Mouse (Mus musculus) heart, embryonic 14.5 days (tissue): ENCODE measurements around the gene Bod1l. TPM values are rescaled to one million over a fixed set of nuclear protein-coding genes. Genes with fewer than 3 reads are reported as not detected.

Source experiments
- ATAC-seq: fragments of 200-750 bp; cut with Nextera tagmentation; 2 replicates; pipeline ENCODE4 v1.8.0; 2017; ENCODE audit warnings: low read depth, moderate TSS enrichment; ENCODE audit not compliant: insufficient number of reproducible peaks, insufficient read depth, low FRiP score
- H3K27ac ChIP-seq, 2 experiments: fragments of 200-500 bp in 1 of 2; fragments of 300-500 bp in 1 of 2; sonication (generic) in 1 of 2; replicated peaks in 1 of 2; 2 replicates each; pipeline ENCODE4 v1.5.1; 2012 to 2014; ENCODE audit warnings: low read depth in 2 of 2, low read length in 2 of 2, control low read depth in 1 of 2, mild to moderate bottlenecking in 1 of 2, mixed read lengths in 1 of 2; ENCODE audit not compliant: control insufficient read depth in 1 of 2, insufficient read depth in 1 of 2
- H3K27me3 ChIP-seq: fragments of 300-500 bp; sonication (generic); 2 replicates; pipeline ENCODE4 v1.6.1; 2014; ENCODE audit warnings: mild to moderate bottlenecking, low read length, control low read depth; ENCODE audit not compliant: control insufficient read depth, insufficient read depth
- H3K36me3 ChIP-seq: fragments of 300-500 bp; sonication (generic); 2 replicates; pipeline ENCODE4 v1.6.1; 2014; ENCODE audit warnings: mild to moderate bottlenecking, control low read depth, low read length, mixed read lengths; ENCODE audit not compliant: control insufficient read depth, insufficient read depth
- H3K4me1 ChIP-seq, 2 experiments: fragments of 200-500 bp in 1 of 2; fragments of 300-500 bp in 1 of 2; sonication (generic) in 1 of 2; 2 replicates each; pipeline ENCODE4 v1.6.1; 2012 to 2014; ENCODE audit warnings: low read length in 2 of 2, control low read depth in 1 of 2, mixed read lengths in 1 of 2; ENCODE audit not compliant: control insufficient read depth in 2 of 2, insufficient read depth in 2 of 2
- H3K4me2 ChIP-seq: fragments of 300-500 bp; sonication (generic); 2 replicates; pipeline ENCODE4 v1.6.1; 2014; ENCODE audit warnings: mild to moderate bottlenecking, low read length
- H3K4me3 ChIP-seq, 2 experiments: fragments of 200-500 bp in 1 of 2; fragments of 300-500 bp in 1 of 2; sonication (generic) in 1 of 2; 2 replicates each; pipeline ENCODE4 v1.5.1; 2012 to 2014; ENCODE audit warnings: low read length in 2 of 2, mild to moderate bottlenecking in 2 of 2, control low read depth in 1 of 2, low read depth in 1 of 2, moderate library complexity in 1 of 2; ENCODE audit not compliant: control insufficient read depth in 1 of 2, insufficient read depth in 1 of 2
- H3K9ac ChIP-seq: fragments of 300-500 bp; sonication (generic); 2 replicates; pipeline ENCODE4 v1.6.1; 2014; ENCODE audit warnings: mild to moderate bottlenecking, low read length
- H3K9me3 ChIP-seq: fragments of 300-500 bp; sonication (generic); 2 replicates; pipeline ENCODE4 v1.6.1; 2016; ENCODE audit warnings: low read length, control low read depth; ENCODE audit not compliant: control insufficient read depth
- WGBS: fragments of 180-500 bp; shearing (Covaris S2); extraction: QIAGEN DNeasy Blood & Tissue Kit; methylation state at CpG from one replicate; pipeline ENCODE4 v1.1.7; 2014; 5-methylcytosine and 5-hydroxymethylcytosine counted together
- polyA plus RNA-seq: library from polyadenylated mRNA; unstranded; fragments of >200 nt; fragmentation: Nextera tagmentation; extraction: Ambion mirVana; gene quantifications from 2 replicates; pipeline ENCODE4 v1.2.1, GENCODE M21; 2014

The Bod1l gene
- polyA plus RNA-seq, 1 experiment from 2014 or later = 16.7 TPM

- ATAC-seq = no peak
- H3K27ac ChIP-seq = no peak overlapping the region
- H3K4me1 ChIP-seq = peaks cover 2 to 15% of the 10 kb centered on the region in 2 experiments; a peak in 2 of 4 replicates
- peaks cover 48% of the 10 kb centered on the region for H3K27me3 ChIP-seq
- peak overlapping the region; percentile 28 to 48; a peak in 3 of 4 replicates for H3K4me3 ChIP-seq
- H3K4me2 ChIP-seq = peak overlapping the region; percentile 79
- H3K9me3 ChIP-seq = no peaks in the 10 kb centered on the region
- H3K36me3 ChIP-seq = no peaks in the 10 kb centered on the region
- H3K9ac ChIP-seq = no peak overlapping the region
- 6% methylated on average over 21 of the region's 21 CpGs for WGBS
These were observed 75.6 kb downstream of the Bod1l start for GRCm38 (mm10) chr5:41768382-41769040.

- H3K4me3 ChIP-seq = peak overlapping the region; percentile 28 to 48; a peak in 3 of 4 replicates
- H3K4me2 ChIP-seq = peak overlapping the region; percentile 79
- no peaks in the 10 kb centered on the region for H3K36me3 ChIP-seq
- H3K9me3 ChIP-seq = no peaks in the 10 kb centered on the region
- H3K27me3 ChIP-seq = peaks cover 58% of the 10 kb centered on the region
- no peak for ATAC-seq
- no peak overlapping the region for H3K27ac ChIP-seq
- 2% methylated on average over 33 of the region's 33 CpGs for WGBS
- H3K4me1 ChIP-seq = peaks cover 2 to 19% of the 10 kb centered on the region in 2 experiments; a peak in 2 of 4 replicates
- no peak overlapping the region for H3K9ac ChIP-seq
These were observed 76.6 kb downstream of the Bod1l start for GRCm38 (mm10) chr5:41767296-41768200.

GRCm38 (mm10) chr5:41766406-41767010 is 77.6 kb downstream of the Bod1l start:
- no peaks in the 10 kb centered on the region for H3K36me3 ChIP-seq
- WGBS = 2% methylated on average over 27 of the region's 27 CpGs
- no peak overlapping the region for H3K27ac ChIP-seq
- H3K4me3 ChIP-seq = no peak overlapping the region
- H3K9ac ChIP-seq = no peak overlapping the region
- no peaks in the 10 kb centered on the region for H3K9me3 ChIP-seq
- H3K4me1 ChIP-seq = peaks cover 3 to 19% of the 10 kb centered on the region in 2 experiments; a peak in 2 of 4 replicates
- no peak overlapping the region for H3K4me2 ChIP-seq
- H3K27me3 ChIP-seq = peaks cover 68% of the 10 kb centered on the region
- no peak for ATAC-seq

GRCm38 (mm10) chr5:41765626-41766405 is 78.3 kb downstream of the Bod1l start:
- Histone ChIP-seq H3K4me1 (peaks cover 4 to 19% of the 10 kb centered on the region in 2 experiments; a peak in 2 of 4 replicates), H3K36me3 (no peaks in the 10 kb centered on the region), H3K4me3 (no peak overlapping the region), H3K27me3 (peaks cover 75% of the 10 kb centered on the region), H3K9me3 (no peaks in the 10 kb centered on the region), H3K27ac (no peak overlapping the region), H3K9ac (no peak overlapping the region), H3K4me2 (no peak overlapping the region)
- WGBS = 4% methylated on average over 14 of the region's 14 CpGs
- no peak for ATAC-seq

- no peak within 1 kb of the TSS for H3K27ac ChIP-seq
- WGBS = under 1% methylated on average over 72 of the region's 79 CpGs
- peaks cover 91% of the 10 kb centered on the region for H3K27me3 ChIP-seq
- H3K4me1 ChIP-seq = peaks cover 4 to 19% of the 10 kb centered on the region in 2 experiments; a peak in 2 of 4 replicates
- H3K9me3 ChIP-seq = no peaks in the 10 kb centered on the region
- no peak within 1 kb of the TSS for H3K9ac ChIP-seq
- no peaks in the 10 kb centered on the region for H3K36me3 ChIP-seq
- H3K4me3 ChIP-seq = peak within 1 kb of the TSS; percentile 32 to 40
- ATAC-seq = peak; percentile 27; the same call in 1 of the 2 replicates
- peak within 1 kb of the TSS; percentile 60 for H3K4me2 ChIP-seq
These were observed 80.1 kb downstream of the Bod1l start, which contains the start of gene Nkx3-2 for GRCm38 (mm10) chr5:41763731-41764721. Gene Nkx3-2, minus strand, starts transcription at chr5:41764501.

- Histone ChIP-seq H3K4me3 (peak overlapping the region; percentile 32 to 40), H3K9ac (no peak overlapping the region), H3K4me1 (peaks cover 4 to 19% of the 10 kb centered on the region in 2 experiments; a peak in 2 of 4 replicates), H3K36me3 (no peaks in the 10 kb centered on the region), H3K4me2 (peak overlapping the region; percentile 60), H3K27me3 (peaks cover 96% of the 10 kb centered on the region), H3K9me3 (no peaks in the 10 kb centered on the region), H3K27ac (no peak overlapping the region)
- ATAC-seq = no peak; the same call in 1 of the 2 replicates
- 1% methylated on average over 40 of the region's 41 CpGs for WGBS
These were observed 81.0 kb downstream of the Bod1l start for GRCm38 (mm10) chr5:41762947-41763730.
